Mouse (Mus musculus) testis, postnatal 10 days (tissue): ENCODE data around the gene Exosc10.

Experiments used
- DNase-seq: peaks from one replicate; pipeline ENCODE4 v3.0.0; 2021; ENCODE audit warnings: low spot score

The Exosc10 gene

DNA sequence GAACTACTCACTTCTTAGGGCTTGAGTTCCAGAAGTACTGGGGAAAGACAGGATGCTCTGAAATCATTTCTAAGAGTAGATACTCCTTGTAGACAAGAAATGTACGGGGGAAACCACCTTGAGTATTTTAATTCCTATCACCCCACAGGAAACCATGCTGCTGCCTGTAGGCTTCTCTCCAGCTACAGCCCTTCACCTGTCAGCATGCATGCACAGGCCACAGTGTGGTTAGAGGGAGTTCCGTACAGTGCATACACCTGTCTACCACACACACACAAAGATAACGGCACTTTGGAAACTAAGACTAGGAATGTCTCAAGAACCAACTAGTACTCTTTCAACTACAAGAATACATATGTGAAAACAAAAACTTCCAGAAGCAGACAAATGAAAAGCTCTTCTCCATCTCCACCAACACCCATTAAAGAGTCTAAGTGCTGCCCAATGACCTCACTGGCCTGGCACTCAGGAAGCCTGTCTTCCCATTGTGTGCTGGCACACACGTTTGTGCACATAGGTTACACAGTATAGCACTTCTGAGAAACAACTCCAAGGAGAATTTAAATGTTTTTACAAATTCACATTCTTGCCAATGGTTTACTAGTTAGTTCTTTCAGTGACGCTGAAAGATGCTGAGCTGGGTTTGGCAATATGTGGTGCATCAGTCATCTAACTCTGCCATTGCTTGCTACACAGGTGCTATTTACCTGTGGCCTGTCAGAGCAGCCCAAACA, 52.6 kb downstream of the Exosc10 start:
- DNase-seq = no peak

DNA sequence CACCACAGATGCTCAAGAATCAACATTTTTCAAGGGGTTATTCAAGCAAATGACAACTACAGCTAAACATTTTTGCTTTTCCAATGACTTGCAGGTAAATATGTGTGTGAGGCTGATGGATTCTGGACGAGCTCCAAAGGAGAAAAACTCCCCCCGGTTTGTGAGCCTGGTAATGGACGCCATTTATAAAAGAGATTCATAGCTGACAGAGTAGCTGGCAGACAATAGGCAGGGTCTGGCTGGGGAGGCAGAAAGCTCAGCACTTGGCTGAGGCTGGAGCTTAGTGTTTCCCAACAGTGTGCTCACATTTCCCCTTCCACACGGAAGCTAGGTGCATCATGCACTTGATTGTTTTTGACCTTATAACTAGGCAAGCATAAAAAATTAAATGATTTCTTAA, 54.3 kb downstream of the Exosc10 start:
- DNase-seq = no peak

- DNase-seq = no peak
Measured at GRCm38 (mm10) chr4:148613738-148614137, 55.5 kb downstream of the Exosc10 start.

- no peak for DNase-seq
Measured at GRCm38 (mm10) chr4:148619805-148620204, 61.6 kb downstream of the Exosc10 start.

DNA sequence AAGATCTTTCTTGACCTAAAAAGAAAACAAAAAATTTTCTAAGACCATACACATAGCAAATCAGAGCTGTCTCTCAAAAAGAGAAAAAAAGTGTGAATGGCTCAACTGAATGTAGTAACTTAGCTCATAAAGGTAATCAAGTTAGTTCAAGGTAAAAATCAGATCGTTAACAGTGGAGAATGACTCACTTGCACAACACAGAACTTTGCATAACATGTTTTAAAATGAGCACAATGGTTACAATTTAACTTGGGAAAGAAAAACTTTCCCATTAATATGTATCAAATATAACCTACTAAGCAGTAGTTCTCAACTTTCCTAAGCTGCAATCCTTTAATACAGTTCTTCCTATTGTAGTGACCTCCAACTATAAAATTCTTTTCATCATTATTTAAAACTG, 62.5 kb downstream of the Exosc10 start:
- DNase-seq = no peak

- DNase-seq = no peak
Measured at GRCm38 (mm10) chr4:148622485-148622884, 64.3 kb downstream of the Exosc10 start.

DNA sequence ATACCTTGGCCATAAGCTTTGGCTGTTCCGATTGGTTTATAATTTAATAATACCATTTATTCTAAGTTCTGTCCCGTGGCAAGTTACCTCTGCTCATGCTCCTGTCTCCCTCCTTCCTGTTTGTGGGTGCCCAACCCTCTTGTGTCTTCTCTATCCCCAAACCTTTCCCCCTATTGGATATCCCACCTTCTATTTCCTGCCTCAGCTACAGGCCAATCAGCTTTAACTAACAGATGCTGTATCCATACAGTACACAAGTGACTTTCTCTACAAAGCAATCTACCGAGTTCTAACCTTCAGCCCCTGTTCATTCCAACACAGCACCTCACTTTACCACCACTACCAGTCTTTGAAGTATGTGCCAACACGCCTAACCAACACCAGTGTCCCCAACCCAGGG, 65.4 kb downstream of the Exosc10 start:
- no peak for DNase-seq

DNA sequence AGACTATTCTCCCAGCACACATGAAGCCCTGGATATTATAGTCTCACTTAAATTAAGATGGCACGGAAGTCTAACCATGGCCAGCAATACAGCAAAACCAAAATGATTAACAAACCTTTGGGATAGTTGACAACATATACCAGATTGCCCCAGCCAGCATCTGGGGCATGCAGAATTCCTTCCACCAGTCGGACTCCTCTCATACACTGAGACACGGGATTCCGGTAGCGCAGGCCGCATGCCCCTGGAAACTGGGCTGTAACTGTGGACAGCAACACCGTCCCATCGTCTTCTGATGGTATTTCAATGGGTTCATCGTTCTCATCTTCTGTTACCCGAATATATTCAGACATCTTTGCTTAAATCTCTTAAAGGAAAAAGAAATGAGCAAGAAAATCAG, 66.8 kb downstream of the Exosc10 start:
- no peak for DNase-seq

DNA sequence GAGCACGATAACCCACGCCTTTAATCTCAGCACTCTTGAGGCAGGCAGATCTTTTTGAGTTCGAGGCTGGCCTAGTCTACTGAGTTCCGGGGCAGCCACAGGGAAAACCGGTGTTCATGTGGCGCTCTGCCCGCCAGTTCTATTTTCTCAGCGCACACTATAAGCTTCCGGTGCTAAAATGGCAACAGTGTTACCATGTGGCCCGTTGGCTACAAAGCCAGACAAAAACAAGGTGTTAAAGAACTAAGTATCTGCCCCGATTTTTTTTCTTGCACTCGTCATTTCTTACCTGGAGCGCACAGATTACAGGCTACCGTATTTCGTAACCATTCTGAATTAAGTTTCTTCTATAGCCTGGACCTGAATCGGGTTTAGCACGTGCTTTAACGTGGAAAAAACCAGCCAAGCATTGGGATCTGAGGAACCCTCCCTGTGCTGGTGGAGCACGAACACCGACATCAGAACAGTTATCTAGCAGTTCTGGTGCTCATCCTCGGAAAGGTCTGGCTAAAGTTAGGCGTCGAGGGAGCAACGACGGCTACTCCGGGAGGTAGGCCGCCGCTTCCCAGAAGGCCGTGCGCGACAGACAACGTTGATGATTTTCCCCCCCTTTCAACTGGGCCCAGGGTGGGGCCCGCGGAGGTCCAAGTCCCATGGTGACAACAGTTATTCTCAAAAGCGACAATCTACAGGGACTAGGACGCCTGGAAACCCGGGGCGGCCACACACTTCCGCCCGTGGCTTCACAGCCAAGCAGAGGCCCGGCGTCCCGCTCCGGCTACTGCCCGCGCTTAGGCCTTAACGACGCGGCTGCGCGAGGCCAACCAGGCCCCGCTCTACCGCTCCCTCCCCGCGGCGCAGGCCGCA, 67.8 kb downstream of the Exosc10 start:
- DNase-seq = peak; percentile 69

DNA sequence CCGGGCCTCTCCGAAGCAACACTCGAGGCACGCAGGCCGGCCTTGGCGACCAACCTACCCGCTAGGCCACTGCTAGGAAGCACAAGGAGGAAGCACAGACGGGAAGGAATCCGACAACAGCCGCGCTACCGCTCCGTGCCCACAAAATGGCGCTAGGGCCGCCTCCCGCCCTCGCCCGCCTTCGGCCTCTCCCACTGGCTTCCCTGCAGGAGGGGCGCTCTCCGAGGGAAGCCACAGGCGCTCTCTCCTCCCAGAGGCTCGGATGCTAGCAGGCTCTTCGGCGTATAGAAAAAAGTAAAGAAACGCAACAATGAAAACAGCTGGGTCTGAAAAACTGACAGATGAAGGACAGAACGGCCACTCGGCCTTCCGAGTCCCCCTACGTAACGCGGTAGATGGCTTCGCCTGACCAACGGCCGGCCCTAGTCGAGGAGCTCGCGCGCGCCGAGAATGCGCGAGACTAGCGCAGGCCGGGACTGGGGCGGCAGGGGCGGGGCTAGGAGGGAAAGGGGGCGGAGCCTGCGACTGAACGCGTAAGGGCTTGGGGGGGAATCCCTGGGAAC, 68.5 kb downstream of the Exosc10 start, which contains the start of gene Tardbp:
TSS of gene Tardbp (minus strand) at position 397 of the 563 bp plus-strand sequence.
- DNase-seq = peak; percentile 99

DNA sequence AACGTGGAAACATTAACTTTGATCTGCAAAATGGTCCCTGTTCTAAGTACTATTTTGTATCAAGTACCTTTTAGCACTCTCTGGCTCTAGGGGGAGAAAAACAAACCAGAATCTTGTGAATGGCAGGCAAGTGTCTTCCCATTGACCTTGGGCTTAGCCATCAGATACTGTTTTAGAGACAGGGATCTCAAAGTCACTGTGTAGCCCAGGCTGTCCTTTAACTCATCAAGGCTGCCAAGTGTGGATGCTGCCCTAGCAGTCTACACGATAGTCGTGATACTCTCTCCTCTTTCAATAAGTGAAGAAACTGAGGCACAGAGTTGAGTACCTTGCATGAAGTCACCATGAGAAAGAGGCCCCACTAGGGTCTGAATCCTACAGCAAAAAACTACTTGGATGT, 69.0 kb downstream of the Exosc10 start:
- DNase-seq = no peak
